Mouse (Mus musculus) hindbrain, embryonic 11.5 days (tissue): ENCODE measurements around the gene Gas7. TPM values are rescaled to one million over a fixed set of nuclear protein-coding genes. Genes with fewer than 3 reads are reported as not detected.

Source experiments
- ATAC-seq: fragments of 200-750 bp; cut with Nextera tagmentation; 2 replicates; pipeline ENCODE4 v1.8.0; 2017; ENCODE audit warnings: mild to moderate bottlenecking, moderate TSS enrichment, moderate library complexity; ENCODE audit not compliant: low FRiP score
- DNase-seq: peaks from one replicate; pipeline ENCODE4 v3.0.0-alpha.2; 2015; ENCODE audit warnings: low spot score
- H3K27ac ChIP-seq: fragments of 300-500 bp; sonication (generic); 2 replicates; pipeline ENCODE4 v1.5.1; 2014; ENCODE audit warnings: mild to moderate bottlenecking, low read depth, low read length
- H3K27me3 ChIP-seq: fragments of 300-500 bp; sonication (generic); 2 replicates; pipeline ENCODE4 v1.6.1; 2014; ENCODE audit warnings: mild to moderate bottlenecking, low read length, moderate library complexity, mixed read lengths; ENCODE audit not compliant: control insufficient read depth, insufficient read depth
- H3K36me3 ChIP-seq: fragments of 300-500 bp; sonication (generic); 2 replicates; pipeline ENCODE4 v1.6.1; 2014; ENCODE audit warnings: mild to moderate bottlenecking, low read length, moderate library complexity, mixed read lengths; ENCODE audit not compliant: control insufficient read depth, insufficient read depth
- H3K4me1 ChIP-seq: fragments of 300-500 bp; sonication (generic); replicated peaks from 2 replicates; pipeline ENCODE4 v1.6.1; 2014; ENCODE audit warnings: low read length, mixed read lengths; ENCODE audit not compliant: control insufficient read depth, insufficient read depth
- H3K4me2 ChIP-seq: fragments of 300-500 bp; sonication (generic); replicated peaks from 2 replicates; pipeline ENCODE4 v1.6.1; 2014; ENCODE audit warnings: mild to moderate bottlenecking, low read depth, low read length
- H3K4me3 ChIP-seq: fragments of 300-500 bp; sonication (generic); 2 replicates; pipeline ENCODE4 v1.5.1; 2014; ENCODE audit warnings: low read depth, low read length
- H3K9ac ChIP-seq: fragments of 300-500 bp; sonication (generic); 2 replicates; pipeline ENCODE4 v1.6.1; 2014; ENCODE audit warnings: low read depth, low read length
- H3K9me3 ChIP-seq: fragments of 300-500 bp; sonication (generic); 2 replicates; pipeline ENCODE4 v1.6.1; 2016; ENCODE audit warnings: low read length; ENCODE audit not compliant: control insufficient read depth
- WGBS: fragments of 180-500 bp; shearing (Covaris S2); extraction: QIAGEN DNeasy Blood & Tissue Kit; methylation state at CpG from one replicate; pipeline ENCODE4 v1.1.7; 2014; 5-methylcytosine and 5-hydroxymethylcytosine counted together
- polyA plus RNA-seq: library from polyadenylated mRNA; unstranded; fragments of >200 nt; fragmentation: Nextera tagmentation; extraction: Ambion mirVana; gene quantifications from 2 replicates; pipeline ENCODE4 v1.2.1, GENCODE M21; 2014

Gas7 gene
- polyA plus RNA-seq, 1 experiment from 2014 or later, result 4.2 TPM

- Histone ChIP-seq H3K4me3 (no peak overlapping the region), H3K27me3 (no peaks in the 10 kb centered on the region), H3K4me1 (no peaks in the 10 kb centered on the region), H3K27ac (no peak overlapping the region), H3K36me3 (no peaks in the 10 kb centered on the region), H3K9ac (no peak overlapping the region), H3K4me2 (no peak overlapping the region), H3K9me3 (no peaks in the 10 kb centered on the region)
- no peak for DNase-seq
- no peak for ATAC-seq
- WGBS, result 74% methylated on average over 1 of the region's 1 CpGs
Observed at GRCm38 (mm10) chr11:67535703-67536102, 80.5 kb downstream of the Gas7 start.

- H3K27me3 ChIP-seq, result no peaks in the 10 kb centered on the region
- ATAC-seq (no peak), DNase-seq (no peak)
- H3K27ac ChIP-seq, result no peak overlapping the region
- H3K4me2 ChIP-seq, result no peak overlapping the region
- no peaks in the 10 kb centered on the region for H3K4me1 ChIP-seq
- 74% methylated on average over 1 of the region's 1 CpGs for WGBS
- H3K4me3 ChIP-seq, result no peak overlapping the region
- no peaks in the 10 kb centered on the region for H3K36me3 ChIP-seq
- no peak overlapping the region for H3K9ac ChIP-seq
- no peaks in the 10 kb centered on the region for H3K9me3 ChIP-seq
Observed at GRCm38 (mm10) chr11:67536413-67536812, 81.2 kb downstream of the Gas7 start.

- WGBS, result 89% methylated on average over 4 of the region's 4 CpGs
- H3K27me3 ChIP-seq, result no peaks in the 10 kb centered on the region
- H3K9ac ChIP-seq, result no peak overlapping the region
- no peaks in the 10 kb centered on the region for H3K9me3 ChIP-seq
- no peak overlapping the region for H3K4me3 ChIP-seq
- no peak for ATAC-seq
- DNase-seq, result no peak
- no peak overlapping the region for H3K27ac ChIP-seq
- H3K36me3 ChIP-seq, result no peaks in the 10 kb centered on the region
- H3K4me1 ChIP-seq, result no peaks in the 10 kb centered on the region
- H3K4me2 ChIP-seq, result no peak overlapping the region
Observed at GRCm38 (mm10) chr11:67537353-67537752, 82.1 kb downstream of the Gas7 start.

- Histone ChIP-seq H3K27ac (no peak overlapping the region), H3K9ac (no peak overlapping the region), H3K27me3 (no peaks in the 10 kb centered on the region), H3K4me3 (no peak overlapping the region), H3K9me3 (no peaks in the 10 kb centered on the region), H3K36me3 (no peaks in the 10 kb centered on the region), H3K4me1 (no peaks in the 10 kb centered on the region), H3K4me2 (no peak overlapping the region)
- no peak for ATAC-seq
- WGBS, result 80% methylated on average over 6 of the region's 6 CpGs
- no peak for DNase-seq
Observed at GRCm38 (mm10) chr11:67538557-67538956, 83.3 kb downstream of the Gas7 start.

GRCm38 (mm10) chr11:67544656-67545432 lies 89.6 kb downstream of the Gas7 start:
- DNase-seq, result no peak

GRCm38 (mm10) chr11:67546582-67546981 lies 91.3 kb downstream of the Gas7 start:
- no peaks in the 10 kb centered on the region for H3K9me3 ChIP-seq
- no peak for DNase-seq

More at GRCm38 (mm10) chr11:67544656-67545432, 89.6 kb downstream of the Gas7 start:
- Histone ChIP-seq H3K36me3 (no peaks in the 10 kb centered on the region), H3K4me2 (no peak overlapping the region), H3K27me3 (no peaks in the 10 kb centered on the region), H3K9ac (no peak overlapping the region), H3K9me3 (no peaks in the 10 kb centered on the region), H3K4me3 (no peak overlapping the region), H3K27ac (no peak overlapping the region), H3K4me1 (no peaks in the 10 kb centered on the region)
- 59% methylated on average over 11 of the region's 11 CpGs for WGBS
- no peak for ATAC-seq

GRCm38 (mm10) chr11:67549306-67549705 lies 94.1 kb downstream of the Gas7 start:
- Histone ChIP-seq H3K9me3 (no peaks in the 10 kb centered on the region), H3K27ac (no peak overlapping the region), H3K4me3 (no peak overlapping the region), H3K4me1 (no peaks in the 10 kb centered on the region), H3K4me2 (no peak overlapping the region), H3K27me3 (no peaks in the 10 kb centered on the region), H3K36me3 (no peaks in the 10 kb centered on the region), H3K9ac (no peak overlapping the region)
- no peak for DNase-seq
- no peak for ATAC-seq
- WGBS, result 93% methylated on average over 4 of the region's 4 CpGs

More at GRCm38 (mm10) chr11:67546582-67546981, 91.3 kb downstream of the Gas7 start:
- Histone ChIP-seq H3K4me1 (no peaks in the 10 kb centered on the region), H3K27me3 (no peaks in the 10 kb centered on the region), H3K4me2 (no peak overlapping the region), H3K27ac (no peak overlapping the region), H3K36me3 (no peaks in the 10 kb centered on the region), H3K9ac (no peak overlapping the region), H3K4me3 (no peak overlapping the region)
- 49% methylated on average over 5 of the region's 5 CpGs for WGBS
- ATAC-seq, result no peak

- H3K4me3 ChIP-seq, result no peak overlapping the region
- H3K27me3 ChIP-seq, result no peaks in the 10 kb centered on the region
- H3K4me1 ChIP-seq, result no peaks in the 10 kb centered on the region
- no peak overlapping the region for H3K27ac ChIP-seq
- no peak overlapping the region for H3K4me2 ChIP-seq
- H3K9ac ChIP-seq, result no peak overlapping the region
- no peaks in the 10 kb centered on the region for H3K36me3 ChIP-seq
- ATAC-seq (no peak), DNase-seq (no peak)
- 80% methylated on average over 13 of the region's 13 CpGs for WGBS
- H3K9me3 ChIP-seq, result no peaks in the 10 kb centered on the region
Observed at GRCm38 (mm10) chr11:67549762-67550488, 94.7 kb downstream of the Gas7 start.

GRCm38 (mm10) chr11:67552400-67552799 lies 97.2 kb downstream of the Gas7 start:
- no peak overlapping the region for H3K4me3 ChIP-seq
- ATAC-seq (no peak), DNase-seq (no peak)
- no peaks in the 10 kb centered on the region for H3K36me3 ChIP-seq
- H3K9ac ChIP-seq, result no peak overlapping the region
- H3K4me1 ChIP-seq, result no peaks in the 10 kb centered on the region
- WGBS, result 87% methylated on average over 8 of the region's 8 CpGs
- no peak overlapping the region for H3K27ac ChIP-seq
- H3K9me3 ChIP-seq, result no peaks in the 10 kb centered on the region
- H3K4me2 ChIP-seq, result no peak overlapping the region
- no peaks in the 10 kb centered on the region for H3K27me3 ChIP-seq
